Mouse (Mus musculus): ENCODE data around the gene Fam83e. TPM values are rescaled to one million over a fixed set of nuclear protein-coding genes. Genes with fewer than 3 reads are reported as not detected.
A peak's percentile ranks its signal among the peaks of the same experiment; 100 is the strongest.

Fam83e gene
- total and polyA plus RNA-seq, 3 experiments = 0.43 to 1.0 TPM; not detected in 1

- TF ChIP-seq ZMIZ1 (IDR thresholded peaks at IDR 0.05; ENCODE audit: low read depth, low read length) = peak; percentile 22; the same call in 1 of the 2 replicates
- peak in 1 of 2 experiments; percentile 81; a peak in 2 of 4 replicates for TF ChIP-seq USF2 (IDR thresholded peaks at IDR 0.05; ENCODE audit: borderline replicate concordance in 1 of 2, insufficient read depth in 1 of 2, low read depth in 1 of 2, low read length in 2 of 2)
- TF ChIP-seq MAZ (IDR thresholded peaks at IDR 0.05; ENCODE audit: low read depth, low read length) = no peak; the same call in 1 of the 2 replicates
- TF ChIP-seq MEF2A (IDR thresholded peaks at IDR 0.05; ENCODE audit: extremely low read depth, insufficient replicate concordance, low read depth, low read length, poor library complexity, severe bottlenecking) = no peak
- peak; percentile 96 for TF ChIP-seq USF1 (IDR thresholded peaks at IDR 0.05; ENCODE audit: low read depth, low read length)
- peak; percentile 64 for TF ChIP-seq NELFE (IDR thresholded peaks at IDR 0.05; ENCODE audit: low read depth, low read length)
- TF ChIP-seq SMC3 (IDR thresholded peaks at IDR 0.05; ENCODE audit: low read depth, low read length) = no peak
- no peak for TF ChIP-seq GABPA (IDR thresholded peaks at IDR 0.05; ENCODE audit: low read depth, low read length)
- peak; percentile 68 for TF ChIP-seq ETS1 (IDR thresholded peaks at IDR 0.05; ENCODE audit: low read depth, low read length)
- TF ChIP-seq HCFC1 (IDR thresholded peaks at IDR 0.05; ENCODE audit: low read depth, low read length) = peak; percentile 80
- TF ChIP-seq TBP (IDR thresholded peaks at IDR 0.05; ENCODE audit: low read depth, low read length) = peak; percentile 76
- no peak for TF ChIP-seq ZKSCAN1 (IDR thresholded peaks at IDR 0.05; ENCODE audit: low read depth, low read length)
Observed at GRCm38 (mm10) chr7:45707375-45707967, 13.5 kb upstream of the Fam83e start (continued).

GRCm38 (mm10) chr7:45708221-45708761 lies 12.7 kb upstream of the Fam83e start:
- peaks cover 7% of the 10 kb centered on the region for H3K79me2 ChIP-seq (ENCODE audit: control insufficient read depth, insufficient read depth, low read length, poor library complexity)
- no peaks in the 10 kb centered on the region for H3K9me3 ChIP-seq (replicated peaks; ENCODE audit: insufficient read depth, low read length)
- peaks cover 0 to 12% of the 10 kb centered on the region in 2 experiments; a peak in 1 of 4 replicates for H3K4me1 ChIP-seq (ENCODE audit: control insufficient read depth in 1 of 2, insufficient read depth in 2 of 2, low read length in 2 of 2)
- H3K4me3 ChIP-seq (ENCODE audit: control insufficient read depth in 1 of 2, insufficient read depth in 1 of 2, low read depth in 2 of 2, low read length in 2 of 2) = peak overlapping the region; percentile 50 to 54
- peaks cover 0 to 5% of the 10 kb centered on the region in 2 experiments; a peak in 2 of 4 replicates for H3K36me3 ChIP-seq (ENCODE audit: control insufficient read depth in 1 of 2, insufficient read depth in 2 of 2, low read length in 2 of 2)
- TF ChIP-seq UBTF (IDR thresholded peaks at IDR 0.05; ENCODE audit: borderline replicate concordance, insufficient read depth, low read depth, low read length) (no peak), HCFC1 (IDR thresholded peaks at IDR 0.05; ENCODE audit: low read depth, low read length) (peak; percentile 26; the same call in 1 of the 2 replicates), ETS1 (IDR thresholded peaks at IDR 0.05; ENCODE audit: low read depth, low read length) (peak; percentile 7; the same call in 1 of the 2 replicates), POLR2AphosphoS2 (IDR thresholded peaks at IDR 0.05; ENCODE audit: low read length) (peak; percentile 27; the same call in 1 of the 2 replicates), CHD1 (IDR thresholded peaks at IDR 0.05; ENCODE audit: low read depth, low read length) (0 out of 2 replicates have a peak, but pooled peaks have one; percentile 16)
- peak overlapping the region; percentile 97 for H3K27ac ChIP-seq (ENCODE audit: control insufficient read depth, low read depth, low read length)
- peak overlapping the region; percentile 81 for H3K9ac ChIP-seq (ENCODE audit: control insufficient read depth, low read depth, low read length, poor library complexity, severe bottlenecking)
- H3K27me3 ChIP-seq (ENCODE audit: control insufficient read depth in 1 of 2, insufficient read depth in 2 of 2, low read length in 2 of 2) = no peaks in the 10 kb centered on the region
- peak; percentile 72 for DNase-seq (ENCODE audit: low read depth, low spot score)

All from MEL (cell line).